Mouse (Mus musculus) cerebellum, postnatal 36 days (tissue): Measurements from ENCODE around the gene Adam12.

ENCODE experiments used
- DNase-seq, 2 experiments: peaks; one replicate each; pipeline ENCODE4 v3.0.0; 2021 to 2022; ENCODE audit warnings: mixed read lengths in 2 of 2

Gene Adam12

DNA sequence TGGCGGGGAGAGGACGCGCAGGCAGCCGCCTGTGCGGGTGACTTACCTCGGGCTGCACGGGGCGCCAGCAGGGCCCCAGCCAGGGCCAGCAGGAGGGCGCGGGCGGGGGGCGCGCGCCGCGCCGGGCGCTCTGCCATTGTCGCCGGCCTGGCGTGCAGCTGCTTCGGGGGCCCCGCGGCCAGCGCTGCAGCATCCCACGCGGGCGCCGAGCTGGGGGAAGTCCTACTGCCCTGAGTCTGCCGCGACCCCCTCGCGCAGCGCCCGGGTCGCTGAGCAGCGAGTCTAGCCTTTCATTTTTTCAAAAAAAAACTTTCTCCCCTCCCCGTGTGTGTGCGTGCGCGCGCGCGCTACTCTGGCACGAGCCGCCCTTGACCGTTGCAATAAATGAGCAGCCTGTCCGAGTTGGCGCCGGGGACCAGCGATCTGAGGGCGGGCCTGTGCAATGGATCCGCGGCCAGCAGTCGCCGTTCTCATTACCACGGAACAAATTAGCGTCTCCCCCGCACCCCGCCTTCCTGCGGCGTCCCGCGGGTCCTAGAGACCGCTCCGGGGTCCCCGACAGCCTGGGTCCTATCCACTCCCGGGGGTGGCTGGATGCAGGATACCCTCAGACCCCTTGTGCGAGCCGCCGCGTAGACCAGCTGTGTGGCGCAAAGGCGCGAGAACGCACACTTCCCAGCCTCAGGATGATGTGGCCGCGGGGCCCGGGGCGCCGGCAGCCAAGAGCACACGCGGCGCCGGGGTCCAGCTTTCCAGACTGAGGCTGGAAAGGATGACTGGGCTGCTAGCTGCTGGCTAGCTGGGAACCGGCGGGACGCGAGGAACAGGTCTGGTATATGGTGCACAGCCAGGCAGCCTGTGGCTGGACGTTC, 7.0 kb downstream of the Adam12 start:
- DNase-seq: peak; percentile 19 to 31

DNA sequence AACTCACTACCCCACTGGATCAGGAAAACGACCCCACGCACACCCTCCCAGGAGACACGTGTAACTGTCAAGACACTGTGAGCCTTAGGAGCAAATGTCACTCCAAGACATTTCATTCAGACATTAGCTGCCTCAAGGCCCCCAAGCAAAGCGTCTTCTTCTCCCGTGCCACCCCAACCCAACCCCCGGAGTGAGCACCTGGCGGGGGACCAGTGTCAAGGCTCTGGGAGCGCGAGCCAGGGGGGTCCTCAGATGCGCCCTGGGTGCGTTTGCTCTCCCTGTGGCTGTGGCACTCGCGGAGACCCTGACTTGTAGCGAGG, 7.6 kb downstream of the Adam12 start:
- no peak for DNase-seq

DNA sequence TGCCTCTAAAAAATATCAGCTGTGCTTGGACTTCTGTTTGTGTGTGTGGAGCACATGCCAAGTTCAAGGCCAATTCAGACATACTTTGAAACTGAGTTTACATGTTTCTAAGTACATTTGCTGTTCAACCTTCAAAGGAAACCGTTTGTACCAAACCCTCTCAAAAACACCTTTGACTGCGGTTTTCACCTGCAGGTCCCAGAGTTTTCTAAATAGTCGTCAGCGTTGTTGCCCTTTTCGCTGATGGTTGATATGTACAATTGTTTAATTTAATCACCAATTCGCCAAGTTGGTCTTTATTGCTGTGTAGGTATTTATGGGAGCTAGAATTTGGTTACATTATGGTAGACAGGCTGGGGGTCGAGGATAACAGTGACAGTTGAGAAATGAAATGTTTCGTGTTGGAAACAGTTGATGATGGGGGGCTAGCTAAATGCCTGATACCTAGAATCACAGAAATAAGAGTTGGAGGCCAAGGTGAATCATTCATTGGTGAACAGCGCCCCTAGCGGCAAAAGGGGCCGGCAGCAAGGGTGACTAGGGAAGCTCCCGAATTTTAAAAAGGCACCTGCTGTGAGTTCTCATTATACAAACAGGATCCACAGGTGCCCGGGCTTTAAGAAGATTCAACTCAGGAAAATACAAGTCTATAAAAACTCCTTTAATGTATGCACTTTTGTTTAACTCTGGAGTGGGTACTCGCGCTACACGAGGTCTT, 8.3 kb downstream of the Adam12 start:
- peak; percentile 73 to 79 for DNase-seq

DNA sequence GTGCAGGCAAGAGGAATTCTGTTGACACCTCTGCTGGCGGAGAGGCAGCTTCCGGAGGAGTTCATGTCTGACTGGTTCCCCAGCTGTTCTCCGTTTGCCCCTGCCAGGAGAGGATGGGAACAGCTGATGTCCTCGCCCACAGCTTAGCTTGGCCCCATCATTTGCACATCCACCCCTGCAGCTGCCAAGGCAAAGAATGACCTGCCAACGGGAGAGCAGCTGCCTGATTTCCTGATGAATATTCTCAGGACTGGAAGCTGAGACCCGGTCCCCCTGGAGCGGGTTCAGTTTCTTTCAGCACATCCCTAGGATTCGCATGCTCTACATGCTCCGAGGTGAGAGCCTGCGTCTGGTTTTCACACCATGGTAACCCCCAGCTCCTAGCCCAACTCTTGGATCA, 24.0 kb downstream of the Adam12 start:
- no peak for DNase-seq

DNA sequence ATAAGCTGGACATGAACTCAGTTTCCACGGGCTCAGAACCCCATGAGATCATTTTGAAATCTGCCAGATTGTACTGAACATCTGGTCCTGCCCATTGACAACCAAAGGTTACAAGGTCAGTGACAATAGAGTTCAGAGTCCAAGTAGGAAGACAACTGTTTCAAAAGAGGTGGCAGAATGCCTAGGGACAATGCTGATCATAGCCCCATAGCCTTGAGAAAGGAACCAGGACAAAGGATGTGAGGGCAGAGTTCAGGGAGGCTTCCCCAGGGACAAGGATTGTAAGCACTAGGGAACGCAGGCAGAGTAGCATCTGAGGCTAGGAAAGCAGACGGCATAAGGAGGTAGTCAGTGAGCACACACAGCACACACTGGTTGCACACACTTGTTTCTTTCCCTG, 38.9 kb downstream of the Adam12 start:
- no peak for DNase-seq

DNA sequence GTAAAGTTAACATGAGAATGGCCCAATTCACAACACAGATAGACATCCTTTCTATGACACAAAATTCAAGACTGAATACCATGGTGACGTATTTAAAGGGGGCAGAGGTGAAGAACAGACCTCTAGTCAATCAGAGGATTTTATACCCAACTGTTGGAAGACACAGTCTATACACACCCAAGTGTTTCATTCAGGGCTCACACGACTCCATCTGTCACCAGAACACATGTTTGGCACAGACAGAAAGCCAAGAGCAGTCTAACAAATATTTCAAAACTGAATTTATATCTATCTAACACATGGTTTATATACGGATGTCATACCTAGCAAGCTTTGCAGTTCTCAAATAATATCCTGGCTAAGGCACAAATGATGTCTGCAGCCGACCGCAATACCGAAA, 41.8 kb downstream of the Adam12 start:
- no peak for DNase-seq

DNA sequence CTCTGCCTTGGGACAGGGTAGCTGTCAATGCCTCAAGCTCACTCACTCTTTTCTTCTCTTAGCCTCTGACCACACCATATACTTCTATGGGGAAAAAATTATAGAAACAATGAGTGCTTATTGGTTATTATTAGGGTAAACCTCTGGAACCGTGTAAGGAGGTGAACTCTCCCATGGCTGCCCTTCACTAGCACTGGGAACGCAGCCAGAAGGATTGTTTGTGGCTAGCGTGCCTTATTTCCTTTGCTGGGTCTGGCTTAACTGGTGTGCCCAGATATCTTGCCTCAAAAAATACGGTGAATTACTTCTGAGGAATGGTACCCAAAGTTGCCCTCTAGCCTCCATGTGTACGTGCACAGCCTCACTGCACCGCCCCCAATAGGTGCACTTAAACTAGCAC, 43.4 kb downstream of the Adam12 start:
- DNase-seq: no peak

DNA sequence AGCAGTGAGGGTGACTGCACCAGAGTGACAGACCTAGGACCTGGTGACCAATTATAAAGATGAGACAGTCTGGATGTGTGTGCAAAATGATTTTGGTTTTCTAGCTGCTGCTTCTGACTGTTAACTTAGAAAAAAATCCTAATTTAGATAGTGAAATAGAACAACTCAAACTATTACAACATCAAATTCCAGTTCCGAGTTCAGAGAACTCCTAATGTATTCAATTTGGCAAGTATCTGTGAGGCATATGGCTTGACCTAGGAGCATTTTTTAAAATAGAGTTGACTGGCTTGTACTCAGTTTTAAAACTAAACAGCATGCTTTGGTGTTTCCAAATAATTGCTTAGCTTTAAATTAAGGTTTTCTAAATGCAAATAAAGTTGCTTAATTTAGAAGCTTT, 44.0 kb downstream of the Adam12 start:
- no peak for DNase-seq

DNA sequence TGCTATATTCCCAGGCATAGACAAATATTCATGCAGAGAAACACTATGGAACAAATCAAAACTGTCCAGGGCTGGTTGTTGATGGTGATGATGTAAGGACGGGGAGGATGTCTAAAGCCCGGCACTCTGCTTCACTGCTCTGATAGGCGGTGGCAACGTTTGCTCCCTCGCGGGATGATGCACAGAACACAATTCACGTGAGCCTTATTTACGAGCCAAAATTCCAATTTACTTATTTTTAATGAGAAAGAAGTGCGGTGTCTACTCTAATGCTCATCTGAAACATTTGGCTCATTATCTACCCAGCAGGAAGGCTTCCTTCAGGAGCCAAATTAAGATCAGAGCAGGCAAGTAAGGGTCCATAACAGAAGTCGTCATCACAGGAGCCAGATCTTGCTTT, 45.4 kb downstream of the Adam12 start:
- no peak for DNase-seq

DNA sequence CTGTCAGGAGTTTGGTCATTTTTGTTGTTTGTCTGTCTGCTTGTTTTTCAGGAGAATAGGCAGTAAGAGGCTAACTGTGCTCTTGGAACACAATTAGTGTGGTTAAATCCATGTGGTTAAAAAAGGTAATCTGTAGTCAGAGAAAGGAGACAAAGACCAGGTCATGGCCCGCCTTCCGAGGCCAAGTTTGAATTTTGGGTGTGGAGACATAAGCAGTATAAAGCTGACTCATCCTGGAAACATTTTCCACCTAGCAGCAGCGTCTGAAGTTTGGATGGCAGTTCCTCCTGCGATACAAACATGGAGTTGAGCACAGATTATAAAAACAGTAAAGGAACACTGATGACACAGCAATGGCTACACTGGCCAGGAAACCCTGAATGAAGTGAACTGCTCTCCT, 46.2 kb downstream of the Adam12 start:
- DNase-seq: no peak

DNA sequence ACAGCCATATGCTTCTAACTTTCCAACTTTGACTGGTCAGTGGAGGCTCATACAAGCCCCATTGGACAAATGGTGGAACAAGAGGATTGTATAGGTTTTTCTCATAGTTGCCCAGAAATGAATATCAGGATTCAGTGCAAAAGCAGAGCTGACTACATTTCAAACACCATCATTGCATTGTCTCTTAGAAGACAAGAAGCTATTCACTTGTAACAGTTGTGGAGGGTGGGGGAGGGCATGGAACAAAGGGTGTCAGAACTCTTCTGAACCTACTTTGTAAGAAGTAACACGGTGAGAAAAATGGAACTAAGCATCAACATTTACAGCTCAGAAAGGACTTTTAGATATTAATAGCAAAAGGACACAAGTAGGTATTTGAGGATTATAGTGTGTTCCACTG, 50.2 kb downstream of the Adam12 start:
- no peak for DNase-seq

DNA sequence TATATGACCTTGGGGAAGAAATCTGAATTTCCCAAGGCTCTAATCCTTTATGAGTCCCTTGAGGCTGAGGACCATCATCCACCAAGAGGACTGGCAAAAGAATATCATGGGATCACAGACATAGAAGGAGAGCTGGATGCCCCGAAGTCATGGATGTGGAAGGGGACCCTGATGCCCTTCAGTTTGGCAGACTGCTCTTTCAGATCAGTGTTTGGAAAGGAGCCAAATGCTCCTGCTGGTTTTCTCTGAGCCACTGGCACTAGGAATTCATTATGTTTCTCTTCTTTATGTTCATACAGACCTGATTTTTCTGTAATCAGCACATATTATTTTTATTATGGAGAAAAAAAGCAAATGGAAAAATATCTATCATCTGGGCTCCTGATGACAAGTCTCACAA, 50.9 kb downstream of the Adam12 start:
- no peak for DNase-seq

DNA sequence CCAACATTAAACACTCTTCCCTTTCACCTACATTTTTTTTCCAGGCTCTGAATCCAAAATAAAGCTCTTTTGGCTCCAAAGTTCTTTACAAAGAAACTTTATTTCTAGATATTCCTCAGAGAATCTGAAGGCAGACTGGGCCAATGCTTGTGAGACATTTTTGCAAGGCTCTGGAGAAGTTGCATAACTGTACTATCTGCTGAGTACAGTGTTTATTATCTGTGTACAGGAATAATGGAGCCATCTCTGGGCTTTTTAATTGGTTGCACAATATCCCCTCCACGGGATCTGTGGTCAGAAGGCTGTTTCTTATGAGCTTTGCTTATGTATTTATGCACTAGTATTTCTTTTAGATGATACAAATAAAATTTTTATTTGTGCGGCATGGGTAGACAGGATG, 54.9 kb downstream of the Adam12 start:
- DNase-seq: no peak

DNA sequence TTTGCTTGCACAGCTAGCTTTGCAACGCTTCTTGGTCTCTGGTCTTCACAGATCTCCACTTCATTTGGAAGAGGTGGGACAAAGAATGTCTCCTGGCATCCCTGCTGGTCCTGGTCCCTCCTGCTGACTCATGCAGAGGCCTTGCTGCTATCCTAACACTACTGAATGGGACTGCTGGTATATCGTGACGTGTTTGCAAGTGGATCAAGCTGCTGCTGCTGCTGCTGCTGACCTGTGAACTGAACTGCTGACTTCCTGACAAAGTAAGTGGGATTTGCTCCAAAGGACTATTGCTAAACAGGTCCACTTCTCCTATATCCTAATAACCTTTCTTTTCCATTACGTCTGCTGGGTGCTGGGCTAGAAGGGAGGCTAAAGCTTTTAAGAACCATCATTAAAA, 56.7 kb downstream of the Adam12 start:
- no peak for DNase-seq

DNA sequence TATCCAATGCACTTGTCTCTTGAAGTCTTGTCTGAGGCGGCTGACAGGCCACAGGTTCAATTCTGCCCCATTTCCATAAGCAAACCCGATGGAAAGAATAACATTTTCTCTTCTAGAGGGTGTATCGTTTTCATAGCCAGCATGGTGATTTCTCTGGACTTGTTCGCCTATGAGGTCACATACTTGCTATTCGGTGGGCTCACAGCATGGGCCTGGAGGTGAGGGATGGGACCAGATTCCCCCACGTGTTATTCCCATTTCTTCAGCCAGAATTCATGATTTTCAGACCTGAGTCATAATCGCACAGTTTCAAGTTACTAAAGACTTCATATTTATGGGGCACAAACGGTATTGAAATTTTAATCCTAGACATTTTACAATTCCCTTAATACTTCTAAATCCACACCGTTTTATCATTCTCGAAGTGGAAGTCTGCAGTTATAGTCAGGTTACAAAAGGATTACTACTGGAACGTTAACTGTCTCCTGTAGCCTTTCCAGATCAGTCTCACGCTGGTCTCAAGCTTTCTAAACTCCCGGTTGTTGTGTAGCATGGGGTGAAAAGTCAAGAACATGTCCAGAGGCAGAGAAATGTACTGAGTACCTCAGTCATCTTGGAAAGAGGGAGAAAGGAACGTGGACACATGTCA, 58.4 kb downstream of the Adam12 start:
- no peak for DNase-seq

DNA sequence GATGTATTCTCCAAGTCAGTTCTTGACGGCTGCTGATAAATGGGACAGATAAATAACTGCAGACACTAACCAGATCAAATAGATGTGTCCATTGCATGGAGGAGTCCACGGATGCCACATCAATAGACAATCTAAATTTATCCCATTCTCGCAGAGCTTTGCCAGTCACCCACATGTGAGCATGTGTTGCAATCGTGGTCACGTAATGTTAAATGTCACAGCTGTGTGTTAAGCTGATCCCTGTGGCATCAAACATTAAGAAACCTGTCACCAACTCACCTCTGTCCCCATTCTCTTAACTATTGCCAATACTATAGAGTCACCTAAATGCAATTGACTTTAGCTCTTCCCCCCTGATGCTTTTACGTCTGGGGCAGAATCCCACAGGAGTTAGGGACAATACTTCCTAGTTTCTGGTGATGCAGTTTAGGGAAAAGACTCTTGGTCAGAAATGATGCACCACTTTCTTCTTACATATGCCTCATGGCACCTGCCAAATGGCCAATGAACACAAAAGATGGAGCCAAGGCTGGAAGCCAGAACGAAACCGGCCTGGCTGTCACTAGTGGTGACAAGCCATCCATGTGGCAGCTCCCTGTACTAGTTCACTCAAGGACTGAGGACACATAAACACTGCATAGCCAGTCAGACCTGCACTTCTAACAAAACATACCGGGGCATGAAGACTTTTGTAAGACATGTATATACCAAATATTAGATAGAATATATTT, 61.6 kb downstream of the Adam12 start:
- no peak for DNase-seq

DNA sequence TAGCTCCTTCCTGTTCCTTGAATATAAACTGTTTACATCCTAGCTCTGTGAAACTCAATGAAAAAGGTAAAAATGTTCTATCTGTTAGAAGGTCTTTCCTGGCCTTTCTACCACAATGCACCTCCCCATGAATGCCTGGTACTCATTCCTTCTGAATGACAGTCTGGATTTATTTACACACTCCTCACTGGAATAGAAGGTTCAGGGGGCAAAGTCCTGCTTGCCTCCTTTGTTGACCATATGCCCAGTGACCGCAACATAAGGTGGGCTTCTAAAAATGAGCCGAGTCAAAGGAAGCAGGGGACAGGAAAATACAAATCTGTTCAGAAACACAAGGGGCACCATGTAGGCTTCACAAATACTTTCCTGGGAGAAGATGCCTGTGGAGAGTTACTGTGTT, 62.2 kb downstream of the Adam12 start:
- DNase-seq: no peak

DNA sequence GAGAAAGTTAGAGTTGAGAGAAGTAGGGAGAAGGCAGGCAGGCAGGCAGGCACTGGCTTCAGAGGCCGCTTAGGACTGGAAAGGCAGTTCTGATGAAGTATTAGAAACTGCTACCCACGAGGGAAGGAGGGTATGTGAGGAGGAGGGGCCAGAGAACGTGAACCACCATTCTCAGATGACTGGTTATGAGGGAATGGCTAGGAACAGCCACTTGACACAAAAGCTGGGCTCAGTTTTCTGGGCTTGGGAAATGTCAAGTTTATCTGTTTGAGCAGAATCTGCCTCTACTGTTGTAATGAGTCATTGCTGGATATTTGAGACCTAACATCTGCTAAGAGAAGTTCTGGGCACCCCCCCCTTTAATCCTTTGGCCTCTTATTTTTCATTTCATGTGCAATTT, 64.4 kb downstream of the Adam12 start:
- no peak for DNase-seq

DNA sequence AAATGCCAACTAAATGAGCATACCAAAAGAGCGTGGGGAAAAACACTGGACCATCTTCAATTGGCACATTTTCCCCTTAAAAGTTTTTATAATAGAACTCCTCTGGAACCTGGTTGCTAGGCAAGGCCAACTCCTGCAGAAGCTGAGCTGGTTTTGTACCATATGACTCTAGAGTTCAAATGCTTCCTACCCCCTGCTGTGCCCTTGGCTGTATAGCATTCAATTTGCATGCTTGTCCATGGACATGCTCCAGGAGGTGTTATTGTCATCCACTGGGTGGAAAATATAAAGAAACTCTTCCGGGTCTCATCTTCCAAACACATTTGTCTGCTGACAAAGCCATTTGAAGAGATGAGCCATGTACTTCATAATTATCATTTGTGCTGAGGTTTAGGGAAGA, 68.2 kb downstream of the Adam12 start:
- no peak for DNase-seq

DNA sequence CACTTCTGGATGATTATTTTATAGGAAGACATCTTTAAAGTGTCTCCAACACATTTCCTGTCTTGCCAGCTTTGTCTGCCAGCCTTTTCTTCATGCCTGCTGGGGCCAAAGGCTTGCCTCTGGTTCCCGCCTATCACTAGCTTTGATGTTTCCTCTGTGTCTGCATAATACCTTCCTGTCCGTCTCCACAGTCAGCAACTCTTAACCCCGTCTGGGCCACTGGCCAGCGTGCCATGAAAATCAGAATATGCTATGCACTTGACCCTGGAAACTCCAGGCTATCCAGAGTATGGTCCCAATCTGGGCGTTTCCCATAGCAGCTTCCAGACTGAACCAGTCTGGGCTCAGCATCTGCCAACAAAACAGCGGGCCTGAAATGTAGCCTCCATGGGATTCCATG, 69.1 kb downstream of the Adam12 start:
- no peak for DNase-seq

DNA sequence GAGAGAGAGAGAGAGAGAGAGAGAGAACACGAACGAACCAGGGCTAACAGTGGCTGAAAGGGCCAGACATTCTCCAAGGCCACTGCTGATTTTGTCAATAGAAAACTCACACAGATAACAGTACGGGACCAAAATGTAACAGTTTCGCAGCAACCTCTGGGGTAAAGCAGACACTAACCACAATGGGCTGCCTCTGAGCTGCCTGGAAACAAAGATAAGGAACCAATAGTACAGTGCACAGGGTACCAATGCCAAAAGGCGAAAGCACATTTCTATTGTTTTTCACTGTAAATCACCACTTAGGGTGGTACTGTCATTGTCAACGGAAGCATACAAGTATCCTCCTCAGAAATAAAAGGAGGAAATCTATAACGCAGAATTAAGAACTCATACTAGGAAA, 72.3 kb downstream of the Adam12 start:
- DNase-seq: no peak

DNA sequence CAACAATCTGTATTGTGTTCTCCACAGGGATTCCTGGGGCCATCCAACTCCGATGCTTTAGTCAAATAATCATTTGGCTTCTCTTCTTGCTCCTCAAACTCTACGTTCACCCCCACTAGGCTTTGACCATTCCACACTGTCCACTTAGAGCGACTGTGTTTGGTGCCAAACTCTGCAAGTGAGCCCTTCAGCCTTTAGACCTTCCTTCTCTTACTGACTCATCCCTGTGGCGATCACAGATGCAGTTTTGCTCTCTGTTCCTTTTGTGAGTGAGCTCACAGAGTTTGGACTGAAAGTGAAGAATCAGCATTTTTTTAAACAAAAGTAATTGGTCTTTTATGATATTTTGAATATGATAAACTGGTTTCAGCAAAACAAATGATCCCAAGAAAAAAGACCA, 80.6 kb downstream of the Adam12 start:
- no peak for DNase-seq

DNA sequence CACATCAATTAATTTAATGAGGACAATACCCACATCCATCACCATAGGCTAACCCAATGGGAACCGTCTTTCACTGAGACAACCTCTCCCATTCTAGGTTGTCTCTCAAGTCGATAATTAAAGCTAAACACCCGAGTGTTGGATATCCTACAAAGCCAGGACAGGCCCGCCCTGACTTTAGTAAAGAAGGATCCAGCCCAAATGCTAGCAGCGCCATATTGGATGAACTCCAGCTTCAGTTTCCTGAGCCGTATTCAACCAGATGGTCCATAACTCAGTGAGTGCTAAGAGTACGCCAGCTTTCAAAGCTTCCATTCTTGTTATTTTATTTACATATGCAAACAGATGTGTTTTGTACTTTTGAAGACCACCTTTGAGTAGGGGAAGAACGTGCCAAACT, 81.6 kb downstream of the Adam12 start:
- no peak for DNase-seq

DNA sequence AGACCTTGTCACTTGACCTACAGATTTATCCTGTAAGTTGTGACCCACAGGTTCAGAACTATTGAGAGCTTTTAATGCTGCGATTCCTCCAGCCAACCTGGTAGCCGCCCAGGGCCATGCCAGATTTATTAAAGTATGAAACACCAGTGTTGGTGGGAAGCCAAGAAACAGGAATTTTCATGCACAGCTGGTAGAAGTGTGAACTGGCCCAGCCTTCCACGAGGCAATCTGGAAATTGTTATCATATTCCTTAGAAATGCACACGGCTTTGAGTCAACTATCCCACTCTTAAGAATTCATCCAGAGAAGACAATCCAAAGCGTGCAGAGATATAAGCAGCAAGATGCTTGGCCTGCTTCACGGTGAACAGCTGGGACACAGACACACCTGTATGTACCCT, 82.6 kb downstream of the Adam12 start:
- no peak for DNase-seq
